ENCODE assay signal across 8 mouse cellular contexts in the genomic region with DNA sequence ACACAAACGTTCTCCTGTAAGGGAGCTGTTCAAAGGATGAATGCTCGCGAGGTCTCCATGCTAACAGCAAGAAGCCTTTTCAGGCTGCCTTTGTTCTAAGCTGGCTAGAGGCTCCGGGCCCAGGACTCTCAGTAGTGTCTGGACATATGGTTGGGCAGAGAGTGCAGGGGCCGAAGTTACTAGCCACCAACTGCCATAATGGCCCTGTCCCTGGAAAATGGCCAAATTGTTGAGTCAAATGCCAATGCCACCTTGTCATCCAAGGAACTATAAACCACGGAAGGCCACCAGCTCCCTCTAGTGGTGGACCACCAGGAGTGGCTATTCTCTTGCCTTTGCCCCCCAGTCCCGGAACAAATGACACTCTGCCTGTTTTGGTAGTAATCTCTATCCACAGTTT.
DNase-seq lines count a peak whose midpoint lies in the region; ATAC-seq and TF ChIP-seq lines count a peak whose summit lies in the region.

No protein-coding gene starts in this region.

- TF ChIP-seq POLR2A in myocyte (IDR thresholded peaks at IDR 0.05; ENCODE audit: insufficient read length, low read depth): no peak

- TF ChIP-seq CTCF in heart, postnatal 0 days (IDR thresholded peaks at IDR 0.05; ENCODE audit: low read depth): peak; percentile 76
- peak; percentile 80 for TF ChIP-seq CTCF in left cerebral cortex, adult 2 months (IDR thresholded peaks at IDR 0.05)

- H3ac ChIP-seq in myocyte (ENCODE audit: control insufficient read depth, insufficient read length): no peak overlapping the region

- intact Hi-C loops in heart, postnatal 25 days (cut with DNase I): loop anchor here (10.0 kb wide), 1 partner anchor 594 kb away; no protein-coding TSS in a partner anchor
- intact Hi-C loops in left cerebral cortex, adult 2 months (cut with DNase I): loop anchor here (2.0 kb wide), 2 partner anchors 62 to 1312 kb away; no protein-coding TSS in a partner anchor

- DNase-seq in heart, postnatal 0 days (ENCODE audit: low spot score): peak; percentile 42
- DNase-seq in heart, postnatal 25 days (ENCODE audit: low spot score): no peak
- peak; percentile 67 to 76 for DNase-seq in adrenal gland, adult 18-20 months (ENCODE audit: low spot score in 2 of 2)
- peak; percentile 75 for DNase-seq in heart, postnatal 4 days
- peak; percentile 68 to 70 for DNase-seq in left cerebral cortex, adult 2 months (ENCODE audit: extremely low spot score in 1 of 2, low spot score in 2 of 2)
- peak; percentile 58 for DNase-seq in thymus, postnatal 0 days (ENCODE audit: low spot score)

- H3K4me2 ChIP-seq in heart, postnatal 0 days (ENCODE audit: low read depth, low read length): no peak overlapping the region
- peak overlapping the region; percentile 13 for H3K4me2 ChIP-seq in myocyte (ENCODE audit: low read depth)

- no peak overlapping the region for H3K9ac ChIP-seq in heart, postnatal 0 days (replicated peaks; ENCODE audit: low read depth, low read length)

- no peak overlapping the region for H3K27ac ChIP-seq in heart, postnatal 0 days (ENCODE audit: low read depth)
- H3K27ac ChIP-seq in left cerebral cortex, adult 2 months: no peak overlapping the region

- no peak for TF ChIP-seq EP300 in heart, postnatal 0 days (IDR thresholded peaks at IDR 0.05; ENCODE audit: low read depth)

- no peak overlapping the region for H3K4me3 ChIP-seq in heart, postnatal 0 days (ENCODE audit: low read depth, low read length)
- H3K4me3 ChIP-seq in left cerebral cortex, adult 2 months: no peak overlapping the region
- H3K4me3 ChIP-seq in myocyte: no peak overlapping the region

- ATAC-seq in heart, postnatal 0 days (ENCODE audit: insufficient read depth, low read depth): no peak
- peak; percentile 45; the same call in 1 of the 2 replicates for ATAC-seq in common myeloid progenitor, adult 5-6 weeks (replicated peaks; ENCODE audit: low read depth, poor library complexity, severe bottlenecking)

- WGBS in heart, postnatal 0 days: 50% methylated on average over 7 of the region's 7 CpGs

- H3K4me1 ChIP-seq in heart, postnatal 0 days (ENCODE audit: control insufficient read depth, insufficient read depth): no peaks in the 10 kb centered on the region

- no peaks in the 10 kb centered on the region for H3K79me2 ChIP-seq in myocyte (ENCODE audit: control insufficient read depth, insufficient read depth)

- H3K36me3 ChIP-seq in heart, postnatal 0 days (replicated peaks; ENCODE audit: control insufficient read depth, insufficient read depth, low read length): no peaks in the 10 kb centered on the region
- no peaks in the 10 kb centered on the region for H3K36me3 ChIP-seq in myocyte (ENCODE audit: control insufficient read depth, insufficient read depth)

- no peaks in the 10 kb centered on the region for H3K9me3 ChIP-seq in heart, postnatal 0 days (replicated peaks; ENCODE audit: control insufficient read depth, low read length)

- H3K27me3 ChIP-seq in heart, postnatal 0 days (ENCODE audit: control insufficient read depth, insufficient read depth, low read length): no peaks in the 10 kb centered on the region
- H3K27me3 ChIP-seq in myocyte (ENCODE audit: control insufficient read depth, insufficient read depth, insufficient read length): no peaks in the 10 kb centered on the region

TF ChIP-seq in myocyte, 11 proteins besides CTCF, POLR2A, EP300 and RAD21:
- TF ChIP-seq E2F4 (IDR thresholded peaks at IDR 0.05; ENCODE audit: insufficient read depth) (no peak), MYOD1 (IDR thresholded peaks at IDR 0.05; ENCODE audit: control insufficient read depth in 1 of 3, insufficient read length in 2 of 3, low read depth in 2 of 3) (no peak), CEBPB (IDR thresholded peaks at IDR 0.05; ENCODE audit: insufficient read depth, poor library complexity, severe bottlenecking) (no peak), POLR2AphosphoS2 (IDR thresholded peaks at IDR 0.05; ENCODE audit: insufficient read length, low read depth) (no peak), MAX (IDR thresholded peaks at IDR 0.05; ENCODE audit: low read depth) (no peak)
